Mouse (Mus musculus) heart, adult 10 weeks (tissue): ENCODE results near the gene Styx. TPM values are rescaled to one million over a fixed set of nuclear protein-coding genes. Genes with fewer than 3 reads are reported as not detected.

Source experiments
- polyA plus RNA-seq: library from polyadenylated mRNA; stranded (reverse); fragments of 350-450 nt; fragmentation: Illumina TruSeq; extraction: RNeasy Lipid Tissue Mini Kit (QIAGEN cat#74804); gene quantifications from one replicate; pipeline ENCODE4 v1.2.3, GENCODE M21; 2014; ENCODE audit warnings: low read depth, low replicate concordance

Styx gene
- 18.2 TPM for polyA plus RNA-seq

DNA sequence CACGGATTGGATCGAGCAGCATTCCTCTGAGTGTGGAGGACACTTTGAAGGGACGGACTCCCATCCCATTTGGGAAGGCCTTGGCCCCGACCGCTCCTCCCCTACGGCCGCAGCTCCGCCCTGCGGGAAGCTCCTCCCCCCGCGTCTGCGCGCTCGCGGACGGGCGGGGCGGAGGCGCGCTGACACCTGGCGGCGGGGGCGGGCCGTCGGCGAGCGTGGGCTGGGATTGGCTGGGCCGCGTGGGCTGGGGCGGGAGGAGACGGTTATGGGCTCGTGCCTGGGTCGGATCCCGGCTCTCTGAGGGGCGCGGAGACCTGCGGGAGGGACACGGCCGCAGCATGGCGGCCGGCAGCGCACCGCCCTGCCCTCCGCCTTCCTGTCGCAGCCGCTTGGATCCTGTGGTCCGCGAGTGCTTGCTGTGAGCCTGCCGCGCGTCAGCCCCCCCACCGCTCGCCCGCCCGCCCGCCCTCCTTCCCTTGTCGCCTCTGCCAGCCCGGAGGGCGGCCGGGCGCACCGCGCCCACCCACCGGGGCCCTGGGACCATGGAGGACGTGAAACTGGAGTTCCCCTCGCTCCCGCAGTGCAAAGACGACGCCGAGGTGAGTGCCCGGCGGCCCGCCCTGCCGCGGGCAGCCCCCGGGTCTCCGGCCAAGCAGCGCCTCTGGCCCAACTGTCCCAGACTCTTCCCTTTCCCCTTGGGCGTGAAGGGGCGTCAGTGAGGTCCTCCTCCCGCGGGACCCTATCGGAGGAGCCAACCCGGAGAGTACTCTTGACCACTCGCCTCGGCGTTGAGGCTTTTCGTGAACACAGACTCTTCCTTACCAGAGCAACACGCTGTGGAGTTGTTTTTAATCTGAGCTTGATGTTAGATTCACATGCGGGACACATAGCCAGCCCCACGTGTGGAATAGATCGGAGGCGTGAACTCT is at the start of gene Styx:
Gene Styx, plus strand, starts transcription at position 163 of the 929 bp plus-strand sequence.

DNA sequence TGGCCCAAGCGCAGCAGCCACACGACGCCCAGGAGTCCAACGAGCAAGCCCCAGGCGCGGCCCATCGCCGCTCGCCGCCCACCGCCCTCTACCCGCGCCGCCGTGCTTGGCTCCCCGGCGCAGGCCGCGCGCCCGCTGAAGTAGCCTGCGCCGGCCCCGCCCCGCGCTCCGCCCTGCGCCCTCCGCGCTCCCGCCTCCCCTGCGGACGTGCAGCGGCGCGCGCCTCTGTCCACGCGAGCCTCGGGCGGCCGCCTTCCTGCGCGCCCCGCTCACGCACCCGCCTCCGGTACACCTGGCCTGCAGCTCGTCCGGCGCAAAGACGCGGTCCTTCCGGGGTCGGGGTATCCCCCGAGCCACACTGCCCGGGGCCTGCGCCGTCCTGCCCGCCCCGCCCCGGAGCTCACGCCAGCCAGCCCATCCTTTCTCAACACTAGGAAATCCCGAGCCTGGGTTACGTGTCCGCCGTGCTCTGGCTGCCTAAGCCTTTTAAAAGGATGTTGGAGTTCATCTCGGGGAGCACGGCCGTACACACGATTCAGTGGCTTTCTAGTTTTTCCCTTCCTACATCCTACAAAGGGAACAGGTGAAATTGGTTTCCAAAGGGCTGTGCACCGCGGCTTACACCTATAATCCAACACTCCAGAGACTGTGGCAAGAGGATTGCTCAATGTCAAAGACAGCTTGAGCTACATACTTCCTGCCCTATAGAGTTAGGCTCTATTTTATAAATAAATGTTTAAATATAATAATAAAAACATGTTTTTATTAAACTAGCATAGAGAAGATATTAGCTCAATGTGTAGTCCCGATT is 32.3 kb upstream of the Styx start, which contains the start of gene Ero1l:
Gene Ero1l, minus strand, starts transcription at position 346 of the 811 bp plus-strand sequence.

DNA sequence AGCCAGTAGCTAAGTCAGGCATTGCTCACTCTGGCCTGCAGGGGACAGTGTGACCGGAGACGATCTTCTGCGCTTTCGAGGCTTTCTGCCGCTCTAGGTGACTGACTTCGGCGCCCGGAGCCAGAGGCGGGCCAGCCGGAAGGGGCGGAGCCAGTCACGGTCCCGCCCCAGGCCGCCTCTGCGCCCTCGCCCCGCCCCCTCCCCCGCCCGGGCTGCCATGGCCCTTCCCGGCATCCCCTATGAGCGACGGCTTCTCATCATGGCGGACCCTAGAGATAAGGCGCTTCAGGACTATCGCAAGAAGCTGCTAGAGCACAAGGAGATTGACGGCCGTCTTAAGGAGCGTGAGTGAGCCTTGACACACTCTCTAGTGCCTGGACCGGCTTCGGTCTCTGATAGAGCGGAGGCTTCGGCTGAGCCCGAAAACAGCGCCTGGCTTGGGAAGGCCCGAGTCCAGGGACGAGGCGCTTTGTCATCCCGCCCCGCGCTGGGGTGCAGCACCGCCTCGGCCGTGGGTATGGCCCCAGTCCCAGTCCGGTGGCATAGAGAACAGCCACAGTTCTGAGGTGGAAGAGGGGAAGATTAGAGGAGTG is 21.2 kb upstream of the Styx start, which contains the start of gene Psmc6:
Gene Psmc6, plus strand, starts transcription at position 200 of the 593 bp plus-strand sequence.

GRCm38 (mm10) chr14:45404813-45405212 is 53.9 kb downstream of the Styx start, which contains the start of gene Gnpnat1:
Gene Gnpnat1, minus strand, starts transcription at chr14:45404913.

Other genes with a start within 250 kb of the Styx start
- 4.5 TPM for gene Gpr137c, start 131.4 kb upstream of the Styx start, polyA plus RNA-seq
- 14.3 TPM for gene Txndc16, start 130.8 kb upstream of the Styx start, polyA plus RNA-seq
- 13.5 TPM for gene Ero1l, start 32.3 kb upstream of the Styx start, polyA plus RNA-seq
- gene Psmc6, start 21.3 kb upstream of the Styx start, polyA plus RNA-seq: 130 TPM
- gene Gnpnat1, start 53.8 kb downstream of the Styx start, polyA plus RNA-seq: 11.6 TPM
- 208 TPM for gene Fermt2, start 179.0 kb downstream of the Styx start, polyA plus RNA-seq